14 mouse cellular contexts compared by ENCODE assay signal in the genomic region with DNA sequence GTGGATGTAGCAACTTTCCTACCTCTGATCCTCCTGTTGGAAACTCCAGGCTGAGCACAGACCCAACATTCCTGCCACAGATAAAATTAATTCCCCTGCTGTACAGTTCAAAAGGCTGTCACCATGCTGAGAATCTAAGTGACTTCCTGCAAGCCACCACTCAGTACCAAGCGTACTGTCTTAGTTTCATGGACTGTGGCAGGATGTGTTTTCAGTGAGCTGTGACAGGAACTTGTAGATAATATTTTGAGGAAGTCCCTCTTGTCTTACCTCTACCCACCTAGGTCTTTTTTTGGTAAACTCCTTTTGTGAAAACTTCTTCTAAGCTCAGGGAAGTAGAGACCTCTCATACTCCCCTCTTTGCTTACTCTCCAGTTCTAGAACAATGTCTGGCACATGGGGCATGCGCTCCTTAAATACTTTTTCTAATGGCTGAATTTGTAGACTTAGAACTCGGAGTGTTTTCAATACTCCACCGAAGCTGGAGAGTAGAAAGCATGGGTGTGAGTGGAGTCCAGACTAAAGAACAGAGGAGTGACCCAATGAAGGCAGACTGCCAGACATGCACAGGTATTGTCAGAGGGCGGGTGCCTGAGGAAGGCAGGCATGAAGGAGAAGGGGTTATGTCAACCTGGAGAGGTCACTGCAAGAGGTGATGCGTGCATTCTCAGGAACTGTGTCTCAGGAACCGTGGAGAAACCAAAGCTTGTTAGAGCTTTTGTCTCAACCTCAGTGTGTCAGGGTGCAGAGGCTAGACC. TPM values are rescaled to one million over a fixed set of nuclear protein-coding genes. Genes with fewer than 3 reads are reported as not detected.
DNase-seq lines count a peak whose midpoint lies in the region; TF ChIP-seq lines count a peak whose summit lies in the region.
"Had no signal": no experiment of that assay in that cellular context is flagged by ENCODE, and none has a peak within 500 bp of the region (broad histone marks: within the 10 kb centered on the region; RNA-seq: fewer than 3 reads in every experiment).

No protein-coding gene starts in this region.

- no peaks in the 10 kb centered on the region for H3K36me3 ChIP-seq in heart, embryonic 10.5 days
- H3K36me3 ChIP-seq: embryonic facial prominence, embryonic 13.5 days had no signal

- no peak for TF ChIP-seq CTCF in bone marrow, adult 2 months (IDR thresholded peaks at IDR 0.05; ENCODE audit: control insufficient read depth, insufficient read depth, low read length)

- peak; percentile 66 for DNase-seq in heart, embryonic 10.5 days (ENCODE audit: low spot score)
- DNase-seq in heart, adult 8-10 months (ENCODE audit: low spot score) = no peak
- DNase-seq in thymus, postnatal 0 days (ENCODE audit: low spot score) = peak; percentile 30
- no peak for DNase-seq in thymus, postnatal 10 days (ENCODE audit: low spot score in 2 of 2)
- DNase-seq in adrenal gland, postnatal 10 days = no peak
- no peak for DNase-seq in layer of hippocampus, postnatal 14 days (ENCODE audit: low spot score in 2 of 2)
- DNase-seq in adrenal gland, postnatal 25 days = no peak
- DNase-seq: cerebellum, adult 11-12 months; gastrocnemius, postnatal 10 days; heart, postnatal 4 days; kidney, postnatal 36 days; lung, embryonic 14.5 days had no signal

- no peak overlapping the region for H3K27ac ChIP-seq in heart, embryonic 10.5 days
- peak overlapping the region; percentile 42; the same call in 1 of the 2 replicates for H3K27ac ChIP-seq in bone marrow, adult 2 months (ENCODE audit: control insufficient read depth, insufficient read depth, low read depth, low read length, poor library complexity)
- H3K27ac ChIP-seq: embryonic facial prominence, embryonic 13.5 days had no signal

- TF ChIP-seq POLR2A in bone marrow, adult 2 months (IDR thresholded peaks at IDR 0.05; ENCODE audit: borderline replicate concordance, control insufficient read depth, low read depth, low read length) = no peak

- WGBS in heart, embryonic 10.5 days = 77% methylated on average over 7 of the region's 7 CpGs
- WGBS in bone marrow, adult 2 months = 71% methylated on average over 7 of the region's 7 CpGs

- no peaks in the 10 kb centered on the region for H3K9me3 ChIP-seq in heart, embryonic 10.5 days
- H3K9me3 ChIP-seq: embryonic facial prominence, embryonic 13.5 days had no signal

- no peak overlapping the region for H3K4me3 ChIP-seq in heart, embryonic 10.5 days
- no peak overlapping the region for H3K4me3 ChIP-seq in bone marrow, adult 2 months (replicated peaks; ENCODE audit: control insufficient read depth, low read depth, low read length)
- H3K4me3 ChIP-seq: embryonic facial prominence, embryonic 13.5 days had no signal

- no peaks in the 10 kb centered on the region for H3K4me1 ChIP-seq in heart, embryonic 10.5 days
- H3K4me1 ChIP-seq in bone marrow, adult 2 months (ENCODE audit: control insufficient read depth, insufficient read depth, low read length) = peaks cover 2% of the 10 kb centered on the region; the same call in 1 of the 2 replicates
- H3K4me1 ChIP-seq: embryonic facial prominence, embryonic 13.5 days had no signal

- H3K27me3 ChIP-seq in heart, embryonic 10.5 days (ENCODE audit: insufficient read depth, poor library complexity, severe bottlenecking) = no peaks in the 10 kb centered on the region
- H3K27me3 ChIP-seq: embryonic facial prominence, embryonic 13.5 days had no signal

RNA-seq across cellular contexts. Expression of a gene that starts 53.7 kb away (rescaled TPM):
- polyA plus RNA-seq in heart, embryonic 10.5 days (2016; fragmentation: Nextera tagmentation; extraction: Ambion mirVana) = 181 and 298 TPM in 2 replicates
- total RNA-seq in heart, adult 8-10 months (2022) = 100 to 1,000 TPM; 315 to 378 (median 343) TPM
- polyA plus RNA-seq in thymus, postnatal 0 days (2015; fragmentation: Nextera tagmentation; extraction: Ambion mirVana) = 53.7 and 60.1 TPM in 2 replicates
- 14.2 and 46.4 TPM in 2 replicates for polyA plus RNA-seq in bone marrow, adult 2 months (2011; ENCODE audit: insufficient read depth, insufficient read length, low replicate concordance, missing spikeins)
- 100 to 1,000 TPM in 1 of 2 experiments, 10 to 100 TPM in 1; 88.2 to 115 TPM for total RNA-seq in adrenal gland, postnatal 10 days (2021)
- total RNA-seq in layer of hippocampus, postnatal 14 days (2021) = 1,000 to 10,000 TPM; 1,876 to 1,908 TPM
- total RNA-seq in adrenal gland, postnatal 25 days (2021) = 64.2 and 66.9 TPM in 2 replicates

Comparison
In these comparisons a context has a peak if more than half of its experiments do, and no peak if none do; other contexts are left out.
1. DNase-seq: peak in heart, embryonic 10.5 days (single experiment) and thymus, postnatal 0 days (single experiment); none in heart, adult 8-10 months (single experiment), thymus, postnatal 10 days (0 of 2), adrenal gland, postnatal 10 days (single experiment), layer of hippocampus, postnatal 14 days (0 of 2) and adrenal gland, postnatal 25 days (single experiment).
2. RNA of a gene that starts 53.7 kb away (total RNA-seq): 1,876 to 1,908 TPM in layer of hippocampus, postnatal 14 days; 315 to 378 TPM in heart, adult 8-10 months, 88.2 to 115 TPM in adrenal gland, postnatal 10 days and 64.2 to 66.9 TPM in adrenal gland, postnatal 25 days; every median in the first group is over 4 times any median in the second.